Mouse (Mus musculus) limb, embryonic 15.5 days (tissue): ENCODE results near the gene Rai14. TPM values are rescaled to one million over a fixed set of nuclear protein-coding genes. Genes with fewer than 3 reads are reported as not detected.

Experiments used
- ATAC-seq: fragments of 200-750 bp; cut with Nextera tagmentation; 2 replicates; pipeline ENCODE4 v1.8.0; 2017; ENCODE audit warnings: low read depth, moderate TSS enrichment; ENCODE audit not compliant: insufficient number of reproducible peaks, low FRiP score, low TSS enrichment
- H3K27ac ChIP-seq: fragments of 300-500 bp; sonication (generic); 2 replicates; pipeline ENCODE4 v1.5.1; 2015; ENCODE audit warnings: moderate library complexity, mild to moderate bottlenecking, inconsistent platforms
- H3K27me3 ChIP-seq: fragments of 300-500 bp; sonication (generic); 2 replicates; pipeline ENCODE4 v1.6.1; 2015; ENCODE audit warnings: inconsistent platforms
- H3K36me3 ChIP-seq: fragments of 300-500 bp; sonication (generic); 2 replicates; pipeline ENCODE4 v1.6.1; 2015; ENCODE audit warnings: inconsistent platforms
- H3K4me1 ChIP-seq: fragments of 300-500 bp; sonication (generic); 2 replicates; pipeline ENCODE4 v1.6.1; 2015; ENCODE audit warnings: inconsistent platforms
- H3K4me2 ChIP-seq: fragments of 300-500 bp; sonication (generic); 2 replicates; pipeline ENCODE4 v1.6.1; 2015; ENCODE audit warnings: mild to moderate bottlenecking, inconsistent platforms
- H3K4me3 ChIP-seq: fragments of 300-500 bp; sonication (generic); 2 replicates; pipeline ENCODE4 v1.5.1; 2015; ENCODE audit warnings: mild to moderate bottlenecking, inconsistent platforms
- H3K9ac ChIP-seq: fragments of 300-500 bp; sonication (generic); 2 replicates; pipeline ENCODE4 v1.6.1; 2015; ENCODE audit warnings: inconsistent platforms
- H3K9me3 ChIP-seq: fragments of 300-500 bp; sonication (generic); 2 replicates; pipeline ENCODE4 v1.6.1; 2016; ENCODE audit warnings: inconsistent platforms
- WGBS: fragments of 180-500 bp; shearing (Covaris S2); methylation state at CpG from one replicate; pipeline ENCODE4 v1.1.7; 2015; 5-methylcytosine and 5-hydroxymethylcytosine counted together
- polyA plus RNA-seq: library from polyadenylated mRNA; unstranded; fragments of >200 nt; fragmentation: Nextera tagmentation; extraction: Ambion mirVana; gene quantifications from 2 replicates; pipeline ENCODE4 v1.2.1, GENCODE M21; 2015

Gene Rai14
- polyA plus RNA-seq, 1 experiment from 2014 or later, result 56.9 TPM

GRCm38 (mm10) chr15:10719511-10719910 is 5.1 kb upstream of the Rai14 start:
- Histone ChIP-seq H3K9me3 (no peaks in the 10 kb centered on the region; the same call in 1 of the 2 replicates), H3K4me2 (no peak overlapping the region), H3K4me1 (peaks cover 27% of the 10 kb centered on the region), H3K36me3 (no peaks in the 10 kb centered on the region), H3K27ac (no peak overlapping the region), H3K9ac (no peak overlapping the region), H3K4me3 (no peak overlapping the region), H3K27me3 (no peaks in the 10 kb centered on the region)
- 89% methylated on average over 3 of the region's 3 CpGs for WGBS
- no peak for ATAC-seq

GRCm38 (mm10) chr15:10718763-10719162 is 4.3 kb upstream of the Rai14 start:
- no peaks in the 10 kb centered on the region; the same call in 1 of the 2 replicates for H3K9me3 ChIP-seq
- H3K9ac ChIP-seq, result no peak overlapping the region
- H3K4me1 ChIP-seq, result peaks cover 26% of the 10 kb centered on the region
- H3K27ac ChIP-seq, result no peak overlapping the region
- H3K4me2 ChIP-seq, result no peak overlapping the region
- 90% methylated on average over 10 of the region's 10 CpGs for WGBS
- no peaks in the 10 kb centered on the region for H3K27me3 ChIP-seq
- H3K36me3 ChIP-seq, result no peaks in the 10 kb centered on the region
- H3K4me3 ChIP-seq, result no peak overlapping the region
- no peak for ATAC-seq

GRCm38 (mm10) chr15:10717284-10717683 is 2.9 kb upstream of the Rai14 start:
- ATAC-seq, result no peak
- WGBS, result 98% methylated on average over 1 of the region's 1 CpGs
- no peak overlapping the region for H3K27ac ChIP-seq

GRCm38 (mm10) chr15:10715966-10716365 is 1.5 kb upstream of the Rai14 start:
- no peaks in the 10 kb centered on the region for H3K36me3 ChIP-seq
- no peaks in the 10 kb centered on the region for H3K27me3 ChIP-seq
- H3K9me3 ChIP-seq, result no peaks in the 10 kb centered on the region; the same call in 1 of the 2 replicates
- no peak overlapping the region for H3K27ac ChIP-seq
- ATAC-seq, result no peak
- no peak overlapping the region for H3K4me3 ChIP-seq
- H3K4me2 ChIP-seq, result no peak overlapping the region
- 39% methylated on average over 5 of the region's 5 CpGs for WGBS
- no peak overlapping the region for H3K9ac ChIP-seq
- H3K4me1 ChIP-seq, result peaks cover 23% of the 10 kb centered on the region

More at GRCm38 (mm10) chr15:10717284-10717683, 2.9 kb upstream of the Rai14 start:
- Histone ChIP-seq H3K9ac (no peak overlapping the region), H3K4me1 (peaks cover 18% of the 10 kb centered on the region; the same call in 1 of the 2 replicates), H3K4me2 (no peak overlapping the region), H3K4me3 (no peak overlapping the region), H3K9me3 (no peaks in the 10 kb centered on the region; the same call in 1 of the 2 replicates), H3K36me3 (no peaks in the 10 kb centered on the region), H3K27me3 (no peaks in the 10 kb centered on the region)

- no peaks in the 10 kb centered on the region; the same call in 1 of the 2 replicates for H3K9me3 ChIP-seq
- peak overlapping the region; percentile 94 for H3K9ac ChIP-seq
- H3K4me2 ChIP-seq, result peak overlapping the region; percentile 63
- peak overlapping the region; percentile 95 for H3K27ac ChIP-seq
- H3K4me3 ChIP-seq, result peak overlapping the region; percentile 81
- peaks cover 25% of the 10 kb centered on the region for H3K4me1 ChIP-seq
- WGBS, result 1% methylated on average over 10 of the region's 10 CpGs
- ATAC-seq, result peak; percentile 59
- no peaks in the 10 kb centered on the region for H3K36me3 ChIP-seq
- H3K27me3 ChIP-seq, result no peaks in the 10 kb centered on the region
These were observed 698 bp upstream of the Rai14 start for GRCm38 (mm10) chr15:10715139-10715505.

- ATAC-seq, result 0 out of 2 replicates have a peak, but pooled peaks have one; percentile 12
- no peaks in the 10 kb centered on the region for H3K36me3 ChIP-seq
- no peaks in the 10 kb centered on the region; the same call in 1 of the 2 replicates for H3K9me3 ChIP-seq
- peak overlapping the region; percentile 63 for H3K4me2 ChIP-seq
- peak overlapping the region; percentile 95 for H3K27ac ChIP-seq
- no peaks in the 10 kb centered on the region for H3K27me3 ChIP-seq
- peaks cover 27% of the 10 kb centered on the region for H3K4me1 ChIP-seq
- whole genome bisulfite sequencing, result 1% methylated on average over 35 of the region's 35 CpGs
- H3K9ac ChIP-seq, result peak overlapping the region; percentile 94
- H3K4me3 ChIP-seq, result peak overlapping the region; percentile 81
These were observed 653 bp downstream of the Rai14 start for GRCm38 (mm10) chr15:10713626-10714316.

DNA sequence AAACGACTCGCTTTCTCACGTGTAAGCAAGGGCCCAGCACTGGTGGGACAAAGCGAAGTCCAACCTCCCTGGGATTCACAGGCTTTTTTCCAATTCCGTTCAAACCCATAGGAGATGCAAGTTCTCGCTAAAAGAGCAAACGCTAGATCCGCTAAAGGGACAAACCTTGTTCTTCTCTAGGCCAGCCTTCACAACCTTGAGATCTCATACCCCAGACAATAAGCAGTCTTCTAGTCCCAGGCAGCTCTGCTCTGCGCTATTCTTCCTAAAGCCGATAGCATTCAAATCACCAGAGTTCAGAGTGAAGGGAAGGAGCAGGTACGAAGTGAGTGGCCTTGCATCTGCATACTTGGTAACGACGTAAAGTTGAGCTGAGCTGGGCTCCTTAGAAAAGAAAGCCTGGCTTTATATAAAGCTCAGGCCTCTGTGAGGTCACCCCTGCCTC is 1.2 kb downstream of the Rai14 start:
- Histone ChIP-seq H3K27me3 (no peaks in the 10 kb centered on the region), H3K36me3 (0 out of 2 replicates have a peak, but pooled peaks cover 4% of the 10 kb centered on the region), H3K4me1 (peaks cover 27% of the 10 kb centered on the region), H3K4me3 (peak overlapping the region; percentile 81), H3K9ac (peak overlapping the region; percentile 94), H3K27ac (peak overlapping the region; percentile 95), H3K9me3 (no peaks in the 10 kb centered on the region; the same call in 1 of the 2 replicates), H3K4me2 (peak overlapping the region; percentile 63)
- ATAC-seq, result no peak
- WGBS, result 9% methylated on average over 13 of the region's 13 CpGs

DNA sequence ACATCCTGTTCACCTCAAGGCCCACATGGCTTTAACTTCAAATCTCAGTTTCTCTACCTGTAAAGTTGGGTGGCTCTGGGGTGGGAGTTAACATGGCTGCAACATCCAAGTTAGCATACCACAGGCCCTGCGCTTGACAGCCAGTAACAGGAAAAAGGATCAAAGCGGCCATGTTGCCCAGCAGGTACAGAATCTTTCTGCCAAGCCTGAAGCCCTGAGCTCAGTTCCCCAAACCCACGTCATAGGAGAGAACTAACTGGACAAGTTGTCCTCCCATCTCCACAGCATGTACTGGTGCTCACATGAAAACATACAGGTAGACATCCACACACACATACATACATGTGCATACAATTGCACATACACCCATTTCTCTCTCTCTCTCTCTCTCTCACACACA is 2.1 kb downstream of the Rai14 start:
- peak overlapping the region; percentile 63 for H3K4me2 ChIP-seq
- 57% methylated on average over 3 of the region's 3 CpGs for WGBS

DNA sequence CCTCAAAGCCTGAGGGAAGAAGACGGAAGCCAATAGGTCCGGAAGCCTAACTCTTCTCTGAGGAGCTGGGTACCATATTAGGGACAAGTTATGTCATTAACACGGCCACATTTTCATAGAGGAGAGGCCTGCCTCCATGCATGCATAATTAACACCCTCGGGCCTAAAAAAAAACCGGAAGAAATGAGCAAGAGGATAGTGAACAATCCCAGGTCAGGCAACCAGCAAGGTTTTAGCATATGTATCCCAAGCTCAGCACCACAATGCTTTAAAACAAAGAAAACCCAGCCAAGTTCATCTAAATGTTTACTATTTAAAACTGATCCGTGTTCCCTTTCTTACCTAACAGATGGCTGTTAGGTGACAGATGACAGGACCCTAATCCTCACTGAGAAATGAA is 3.2 kb downstream of the Rai14 start:
- peaks cover 10% of the 10 kb centered on the region for H3K36me3 ChIP-seq
- H3K27ac ChIP-seq, result no peak overlapping the region
- no peak overlapping the region for H3K4me3 ChIP-seq
- 0 out of 2 replicates have a peak overlapping the region, but pooled peaks have one; percentile 3 for H3K4me2 ChIP-seq
- peaks cover 39% of the 10 kb centered on the region for H3K4me1 ChIP-seq
- no peaks in the 10 kb centered on the region for H3K27me3 ChIP-seq
- 64% methylated on average over 6 of the region's 6 CpGs for WGBS
- H3K9ac ChIP-seq, result no peak overlapping the region
- ATAC-seq, result no peak
- H3K9me3 ChIP-seq, result no peaks in the 10 kb centered on the region

More for the DNA sequence above, 2.1 kb downstream of the Rai14 start:
- H3K9me3 ChIP-seq, result no peaks in the 10 kb centered on the region; the same call in 1 of the 2 replicates
- no peak overlapping the region for H3K27ac ChIP-seq
- peak overlapping the region; percentile 81 for H3K4me3 ChIP-seq
- no peak overlapping the region for H3K9ac ChIP-seq
- no peaks in the 10 kb centered on the region for H3K27me3 ChIP-seq
- no peak for ATAC-seq
- H3K4me1 ChIP-seq, result peaks cover 33% of the 10 kb centered on the region
- peaks cover 8% of the 10 kb centered on the region for H3K36me3 ChIP-seq

DNA sequence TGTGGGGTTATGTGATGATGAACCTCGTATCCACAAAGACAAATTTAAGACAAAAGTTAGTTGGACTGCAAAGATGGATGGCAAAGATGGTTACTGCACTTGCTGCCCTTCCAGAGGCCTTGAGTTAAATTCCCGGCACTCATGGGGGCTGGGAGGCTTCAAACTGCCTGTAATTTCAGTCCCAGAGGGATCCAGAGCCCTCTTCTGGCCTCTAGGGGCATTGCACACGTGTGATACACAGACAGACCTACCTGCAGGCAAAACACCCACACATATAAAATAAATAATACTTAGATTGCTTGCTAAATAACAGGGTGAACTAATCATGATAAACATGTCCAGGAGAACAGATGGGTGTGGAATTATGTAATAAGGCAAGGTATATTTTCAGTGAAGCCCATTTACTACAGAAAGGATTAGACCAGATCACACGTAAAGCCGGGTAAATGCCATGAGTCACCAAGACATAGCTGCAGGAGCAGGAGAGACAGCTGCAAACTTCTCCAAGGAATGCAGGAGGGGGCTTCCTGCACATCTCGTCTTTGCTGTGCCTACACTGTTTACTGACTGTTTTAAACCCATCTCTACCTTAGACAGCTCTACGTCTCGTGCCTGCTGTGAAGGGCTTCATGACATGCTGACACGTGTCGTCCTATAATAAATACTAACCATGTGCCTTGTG is 5.7 kb downstream of the Rai14 start:
- no peak for ATAC-seq
- no peaks in the 10 kb centered on the region for H3K9me3 ChIP-seq
- no peak overlapping the region for H3K9ac ChIP-seq
- peaks cover 38% of the 10 kb centered on the region for H3K4me1 ChIP-seq
- H3K4me3 ChIP-seq, result no peak overlapping the region
- WGBS, result 78% methylated on average over 10 of the region's 10 CpGs
- H3K4me2 ChIP-seq, result no peak overlapping the region
- H3K36me3 ChIP-seq, result peaks cover 10% of the 10 kb centered on the region
- no peaks in the 10 kb centered on the region for H3K27me3 ChIP-seq
- no peak overlapping the region for H3K27ac ChIP-seq

- Histone ChIP-seq H3K27me3 (no peaks in the 10 kb centered on the region), H3K36me3 (peaks cover 10% of the 10 kb centered on the region), H3K4me1 (peaks cover 38% of the 10 kb centered on the region), H3K9ac (no peak overlapping the region), H3K4me2 (no peak overlapping the region), H3K4me3 (no peak overlapping the region), H3K9me3 (no peaks in the 10 kb centered on the region), H3K27ac (no peak overlapping the region)
- 89% methylated on average over 6 of the region's 6 CpGs for WGBS
- ATAC-seq, result no peak
These were observed 7.3 kb downstream of the Rai14 start for GRCm38 (mm10) chr15:10707109-10707508.

DNA sequence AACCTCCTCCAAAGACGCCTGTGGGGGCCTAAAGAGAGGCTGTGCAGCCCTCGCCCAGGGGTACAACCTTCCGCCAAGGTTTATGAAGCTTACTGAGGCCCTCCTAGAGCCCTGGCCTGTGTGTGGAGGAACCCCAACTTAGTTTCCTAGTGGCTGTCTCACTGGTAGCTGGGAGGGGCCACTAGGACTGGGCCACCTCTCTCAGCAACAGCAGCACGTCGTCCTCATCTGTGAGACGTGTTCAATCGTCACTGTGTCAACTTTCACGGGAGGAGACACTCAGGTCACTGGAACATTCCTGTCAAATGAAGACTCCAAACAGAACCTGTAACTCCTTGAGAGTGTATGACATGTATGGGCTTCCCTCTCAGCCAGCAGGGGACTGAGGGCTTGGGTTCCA is 8.0 kb downstream of the Rai14 start:
- ATAC-seq, result no peak

More for the DNA sequence above, 8.0 kb downstream of the Rai14 start:
- H3K4me1 ChIP-seq, result peaks cover 37% of the 10 kb centered on the region
- no peaks in the 10 kb centered on the region for H3K9me3 ChIP-seq
- WGBS, result 66% methylated on average over 8 of the region's 8 CpGs
- no peak overlapping the region for H3K9ac ChIP-seq
- no peak overlapping the region for H3K4me3 ChIP-seq
- H3K4me2 ChIP-seq, result no peak overlapping the region
- no peak overlapping the region for H3K27ac ChIP-seq
- peaks cover 10% of the 10 kb centered on the region for H3K36me3 ChIP-seq
- H3K27me3 ChIP-seq, result no peaks in the 10 kb centered on the region
